Mouse (Mus musculus): ENCODE results near the gene Tprg.

- TF ChIP-seq CTCF (IDR thresholded peaks at IDR 0.05; ENCODE audit: insufficient read depth, low read depth, low read length), result no peak
- TF ChIP-seq POLR2A (IDR thresholded peaks at IDR 0.05; ENCODE audit: insufficient read depth, low read depth, low read length), result no peak
Measured at GRCm38 (mm10) chr16:25238274-25239050, 48.2 kb upstream of the Tprg start.
